Mouse (Mus musculus): ENCODE results near the gene B130006D01Rik.

Gene B130006D01Rik

DNA sequence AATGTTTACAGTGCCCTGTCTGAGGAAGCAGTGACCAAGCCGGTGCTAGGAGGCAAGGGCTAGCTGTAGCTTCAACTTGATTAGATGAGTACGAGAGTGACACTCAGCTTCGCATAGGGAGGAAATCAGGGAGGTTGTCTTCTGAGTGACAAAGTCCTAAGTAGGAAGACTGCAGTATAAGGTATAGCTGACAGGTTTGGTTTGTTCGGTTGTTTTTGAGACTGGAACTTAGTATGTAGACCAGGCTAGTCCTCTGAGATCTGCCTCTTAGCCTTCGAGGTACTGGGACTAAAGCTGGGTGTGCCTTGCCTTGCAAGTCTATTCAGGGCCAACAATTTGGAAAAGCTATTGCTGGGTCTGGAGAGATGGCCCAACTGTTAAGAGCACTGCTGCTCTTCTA lies at the start of gene B130006D01Rik:
B130006D01Rik (plus strand) TSS at position 301 of the 400 bp plus-strand sequence.
- DNase-seq (ENCODE audit: low spot score): no peak

DNA sequence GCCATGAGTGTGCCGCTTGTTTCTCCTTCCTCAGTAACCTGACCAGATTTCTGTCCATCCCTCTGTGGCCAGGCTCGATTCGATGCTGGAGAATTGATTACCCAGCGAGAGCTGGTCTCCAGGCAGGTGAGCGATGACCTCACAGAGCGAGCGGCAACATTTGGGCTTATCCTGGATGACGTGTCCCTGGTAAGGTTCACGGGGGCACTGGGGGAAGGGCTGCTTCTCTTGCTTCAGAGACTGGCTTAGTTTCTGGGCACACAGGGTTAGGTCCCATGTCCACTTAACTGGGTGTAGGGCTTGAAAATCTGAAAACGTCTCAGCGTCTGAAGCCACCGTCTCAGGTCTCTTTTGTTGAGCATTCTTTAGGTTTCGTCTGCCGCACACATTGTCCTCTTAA lies 47.9 kb upstream of the B130006D01Rik start:
- no peak for DNase-seq (ENCODE audit: low spot score)

DNA sequence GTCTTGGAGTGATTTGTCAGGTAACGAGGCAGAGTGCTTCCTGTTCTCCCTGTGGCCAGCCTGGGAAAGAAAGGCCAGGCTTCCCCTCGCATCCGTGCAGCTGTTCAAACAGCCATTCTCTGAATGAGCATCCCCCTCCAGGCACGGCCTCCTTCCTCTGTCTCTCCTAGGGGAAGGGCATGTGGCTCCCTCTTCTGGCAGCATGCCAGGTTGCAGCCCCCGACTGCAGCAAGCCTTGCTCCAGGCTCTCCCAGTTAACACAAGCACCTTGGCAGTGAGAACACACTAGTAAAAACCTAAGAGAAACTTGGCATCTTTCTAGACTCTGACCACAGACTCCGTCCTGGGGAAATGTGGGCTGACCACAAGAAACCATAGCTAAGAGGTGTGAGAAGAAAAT lies 47.1 kb upstream of the B130006D01Rik start:
- peak; percentile 37 for DNase-seq (ENCODE audit: low spot score)

DNA sequence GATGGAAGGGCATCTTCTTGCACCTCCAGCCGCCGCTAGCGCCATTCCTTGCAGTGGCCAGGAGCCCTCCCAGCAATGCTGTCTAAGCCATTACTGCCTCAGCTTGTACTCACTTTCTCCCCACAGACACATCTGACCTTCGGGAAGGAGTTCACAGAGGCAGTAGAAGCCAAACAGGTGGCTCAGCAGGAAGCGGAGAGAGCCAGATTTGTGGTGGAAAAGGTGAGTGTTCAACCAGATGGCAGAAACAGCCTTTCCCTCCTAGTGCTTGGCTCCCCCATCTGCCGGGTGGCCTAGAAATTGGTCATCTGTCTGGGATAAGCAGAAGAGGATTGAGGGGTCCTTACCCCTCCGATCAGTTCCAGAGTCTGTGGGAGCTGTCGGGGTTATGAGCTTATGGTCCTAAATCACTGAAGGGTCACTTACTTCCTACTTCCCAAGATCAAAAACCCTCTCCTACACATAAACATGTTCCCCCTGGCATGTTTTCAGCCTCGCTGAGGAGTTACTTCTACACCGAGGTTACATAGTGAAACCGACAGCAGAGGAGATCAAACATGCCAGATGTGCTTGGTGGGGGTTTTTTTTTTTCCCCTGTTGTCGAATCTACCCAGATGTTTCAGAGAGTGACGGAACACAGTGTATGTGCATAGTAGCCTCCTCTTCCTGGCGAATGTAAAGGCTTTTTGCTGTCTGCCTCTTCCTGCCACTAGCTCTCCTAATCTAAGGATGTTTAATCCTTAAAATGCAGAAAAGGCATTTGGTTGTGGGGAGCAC lies 45.3 kb upstream of the B130006D01Rik start:
- no peak for DNase-seq (ENCODE audit: low spot score)

DNA sequence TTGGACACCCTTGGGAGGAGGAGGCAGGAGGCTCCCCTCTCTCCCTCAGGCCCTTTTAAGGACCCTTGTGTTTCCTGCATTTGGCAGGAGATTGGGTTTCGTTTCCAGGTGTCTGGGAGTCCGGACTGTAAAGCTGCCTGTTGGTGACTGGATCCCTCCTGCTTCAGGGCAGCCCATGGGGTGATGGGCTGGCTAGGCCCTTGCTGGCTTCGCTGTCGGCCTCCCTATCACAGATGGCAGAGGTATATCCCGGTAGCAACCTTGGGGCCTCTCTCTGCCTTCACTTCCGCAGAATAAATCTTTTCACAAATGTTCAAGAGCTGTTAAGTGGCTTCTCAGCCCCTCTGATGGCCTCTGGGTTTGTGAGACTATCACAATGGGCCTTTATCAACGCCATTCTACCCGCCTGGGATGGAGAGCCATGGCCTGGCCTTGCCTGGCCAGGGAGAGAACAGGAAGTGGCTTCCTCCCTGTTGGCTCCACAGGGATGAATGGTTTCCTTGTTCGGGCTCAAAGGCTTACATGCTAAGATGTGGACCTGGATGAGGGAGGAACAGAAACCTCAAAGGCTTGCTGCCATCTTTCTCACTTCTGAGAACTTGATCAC lies 41.3 kb upstream of the B130006D01Rik start:
- DNase-seq (ENCODE audit: low spot score): no peak

DNA sequence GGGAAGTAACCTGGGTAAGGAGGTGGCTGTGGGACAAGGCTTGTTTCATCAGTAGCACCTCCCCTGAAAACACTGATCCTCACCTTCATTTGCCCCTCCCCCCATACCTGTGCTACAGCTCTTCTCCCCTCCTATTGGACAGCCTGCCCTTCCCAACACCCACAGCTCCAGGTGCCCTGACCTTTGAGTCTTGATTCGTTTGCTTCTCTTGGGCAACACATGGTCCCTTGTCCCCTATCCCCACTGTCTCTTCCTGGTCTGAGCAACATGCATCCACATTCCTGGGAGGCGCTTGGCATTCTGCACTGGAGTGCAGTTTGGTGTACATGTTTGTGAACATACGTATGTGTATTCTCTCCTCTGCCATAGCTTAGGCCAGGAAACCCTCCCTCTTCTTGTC lies 40.4 kb upstream of the B130006D01Rik start:
- DNase-seq (ENCODE audit: low spot score): no peak

DNA sequence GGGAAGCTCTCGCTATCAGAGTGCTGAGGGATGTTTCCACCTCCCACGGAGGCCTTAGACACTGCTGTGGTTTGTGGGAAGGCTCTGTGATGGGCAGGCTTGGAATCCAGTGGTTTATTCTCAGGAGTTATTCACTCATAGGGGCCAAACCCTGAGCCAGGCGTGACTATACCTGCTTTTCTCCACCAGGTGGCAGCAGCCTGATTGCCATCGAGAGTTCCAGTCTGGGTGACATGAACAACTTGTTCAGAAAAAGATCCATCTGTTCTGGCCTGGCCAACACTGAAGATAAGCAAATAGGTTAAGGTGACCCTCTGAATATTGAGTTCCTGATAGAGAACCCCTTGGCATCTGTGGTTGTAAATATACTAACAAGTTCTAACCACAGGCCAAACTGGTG lies 37.4 kb upstream of the B130006D01Rik start:
- peak; percentile 50 for DNase-seq (ENCODE audit: low spot score)

DNA sequence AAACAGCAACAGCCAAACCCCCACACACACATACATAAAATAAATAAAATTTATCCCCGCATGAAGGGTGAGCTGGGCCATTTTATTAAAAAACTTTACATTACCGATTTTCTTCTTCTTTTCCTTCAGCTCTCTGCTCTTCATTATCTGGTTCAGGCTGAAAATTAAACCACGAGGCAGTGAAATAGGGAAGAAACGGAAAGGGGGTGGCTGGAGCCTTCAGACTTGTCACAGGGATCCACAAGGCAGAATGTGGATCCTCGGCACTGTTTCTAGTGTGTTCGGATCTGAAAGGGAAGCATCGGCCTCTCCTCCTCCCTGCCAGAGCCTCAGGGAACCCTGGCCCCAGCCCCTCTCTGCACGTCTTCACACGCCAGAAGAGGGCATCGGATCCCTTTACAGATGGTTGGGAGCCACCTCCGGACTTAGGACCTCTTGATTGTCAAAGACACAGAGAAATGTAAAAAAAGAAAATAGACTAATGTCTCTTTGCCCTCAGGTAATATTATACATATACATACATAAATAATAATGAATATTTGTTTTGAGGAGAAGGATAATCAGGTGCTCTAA lies 36.2 kb upstream of the B130006D01Rik start:
- no peak for DNase-seq (ENCODE audit: low spot score)

DNA sequence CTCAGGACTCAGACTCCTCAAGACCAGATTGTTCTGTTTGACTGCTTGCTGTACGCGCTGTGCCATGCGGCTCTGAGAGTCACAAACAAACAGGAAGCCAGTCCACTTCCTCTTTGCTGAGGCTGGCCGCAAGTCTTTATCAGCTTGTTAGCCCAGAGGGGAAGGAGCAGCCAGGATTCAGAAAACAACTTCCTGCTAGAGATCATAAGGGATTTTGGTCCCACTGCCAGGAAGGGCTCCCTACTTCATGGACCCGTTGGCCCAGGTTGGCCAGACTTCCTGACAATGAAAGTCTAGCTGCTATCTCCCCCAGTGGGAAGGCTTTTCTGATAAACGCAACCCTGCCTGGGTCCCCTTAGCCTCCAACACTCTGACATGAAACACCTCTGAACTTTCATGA lies 34.9 kb upstream of the B130006D01Rik start:
- DNase-seq (ENCODE audit: low spot score): no peak

DNA sequence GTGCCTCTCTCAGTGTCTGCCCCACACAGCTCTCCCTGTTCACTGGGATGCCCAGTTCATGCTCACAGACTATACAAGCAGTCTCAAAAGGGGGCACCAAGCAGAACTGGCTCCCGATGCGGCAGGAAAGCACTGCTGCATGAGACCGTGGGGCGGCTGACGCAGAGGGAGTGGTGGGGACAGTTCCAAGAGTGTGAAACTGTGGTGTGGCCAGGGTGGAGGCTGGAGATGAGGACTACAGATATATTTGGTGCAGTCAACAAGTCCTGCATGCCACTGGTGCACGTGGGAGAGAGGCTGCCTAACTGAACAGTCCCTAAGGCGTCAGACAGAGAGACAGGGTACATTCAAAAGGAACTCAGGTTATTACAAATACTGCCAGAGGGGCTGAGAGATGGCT lies 34.4 kb upstream of the B130006D01Rik start:
- DNase-seq (ENCODE audit: low spot score): no peak

DNA sequence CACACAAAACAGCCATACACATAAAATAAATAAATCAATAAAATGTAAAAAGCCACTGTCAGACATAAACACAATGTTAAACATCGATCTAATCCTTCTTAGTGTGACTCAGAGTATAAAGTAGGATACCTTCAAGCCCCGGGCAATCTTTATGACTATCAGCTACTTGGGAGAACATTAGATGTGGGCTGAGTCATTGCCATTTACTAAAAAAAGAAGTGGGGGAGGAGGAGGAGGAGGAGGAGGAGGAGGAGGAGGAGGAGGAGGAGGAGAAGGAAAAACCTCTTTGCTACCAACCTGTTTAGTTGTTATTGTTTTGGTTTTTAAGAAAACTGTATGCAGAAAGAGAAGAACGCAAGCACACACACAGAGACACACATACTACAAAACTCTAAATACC lies 33.8 kb upstream of the B130006D01Rik start:
- no peak for DNase-seq (ENCODE audit: low spot score)

DNA sequence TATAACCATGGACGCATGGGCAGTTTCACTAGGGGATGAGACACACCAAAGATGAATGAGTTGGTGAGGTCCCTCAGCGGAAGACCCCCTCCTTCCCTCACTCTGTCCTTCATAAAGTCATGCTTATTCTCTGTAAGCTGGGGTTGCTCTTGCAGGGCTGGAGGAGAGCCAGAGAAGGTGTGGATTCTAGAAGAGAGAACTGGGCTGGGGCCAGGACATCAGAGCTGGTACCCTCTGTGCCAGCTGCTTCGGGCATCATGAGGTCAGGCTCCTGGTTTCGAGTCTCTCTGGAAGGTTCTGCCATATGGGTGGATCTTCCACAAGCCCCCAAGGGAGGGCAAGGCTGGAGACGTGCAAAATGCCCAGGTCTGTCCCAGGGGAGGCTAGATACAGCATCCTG lies 24.8 kb upstream of the B130006D01Rik start:
- DNase-seq (ENCODE audit: low spot score): no peak

DNA sequence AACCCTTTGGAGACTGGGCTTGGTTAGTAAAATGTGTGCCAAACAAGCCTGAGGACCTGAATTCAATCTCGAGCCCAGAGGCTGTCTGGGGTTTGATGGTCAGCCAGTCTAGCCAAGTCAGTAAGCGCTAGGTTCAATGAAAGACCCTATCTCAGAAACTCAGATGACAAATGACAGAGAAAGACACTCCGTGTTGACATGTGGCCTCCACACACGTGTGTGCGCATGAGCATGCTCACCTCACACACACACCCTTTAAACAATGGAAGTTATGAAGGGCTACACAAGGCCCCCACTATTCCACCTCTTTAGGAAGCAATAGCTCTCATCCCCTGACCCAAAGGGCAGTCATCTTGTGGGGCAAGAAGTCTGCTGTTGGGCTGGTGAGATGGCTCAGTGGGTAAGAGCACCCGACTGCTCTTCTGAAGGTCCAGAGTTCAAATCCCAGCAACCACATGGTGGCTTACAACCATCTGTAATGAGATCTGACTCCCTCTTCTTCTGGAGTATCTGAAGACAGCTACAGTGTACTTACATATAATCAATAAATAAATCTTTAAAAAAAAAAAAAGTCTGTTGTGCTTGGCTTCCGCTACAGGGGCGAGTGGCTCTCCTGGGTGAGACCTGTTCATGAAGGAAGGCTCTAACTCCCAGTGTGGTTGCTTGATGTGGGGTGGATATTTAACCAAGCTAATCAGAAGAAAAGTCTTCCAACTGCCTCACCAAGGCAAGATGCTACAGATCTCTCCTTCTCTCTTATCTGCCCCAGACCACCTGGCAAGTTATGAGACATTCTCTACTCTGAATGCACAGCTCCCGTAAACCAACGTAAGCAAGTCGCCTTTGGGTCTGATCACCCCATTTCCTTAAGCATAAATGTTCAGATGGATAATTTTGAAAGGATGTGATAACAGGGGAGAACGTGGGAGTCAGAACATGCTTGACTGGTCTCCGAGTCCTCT lies 22.3 kb upstream of the B130006D01Rik start:
- no peak for DNase-seq (ENCODE audit: low spot score)

DNA sequence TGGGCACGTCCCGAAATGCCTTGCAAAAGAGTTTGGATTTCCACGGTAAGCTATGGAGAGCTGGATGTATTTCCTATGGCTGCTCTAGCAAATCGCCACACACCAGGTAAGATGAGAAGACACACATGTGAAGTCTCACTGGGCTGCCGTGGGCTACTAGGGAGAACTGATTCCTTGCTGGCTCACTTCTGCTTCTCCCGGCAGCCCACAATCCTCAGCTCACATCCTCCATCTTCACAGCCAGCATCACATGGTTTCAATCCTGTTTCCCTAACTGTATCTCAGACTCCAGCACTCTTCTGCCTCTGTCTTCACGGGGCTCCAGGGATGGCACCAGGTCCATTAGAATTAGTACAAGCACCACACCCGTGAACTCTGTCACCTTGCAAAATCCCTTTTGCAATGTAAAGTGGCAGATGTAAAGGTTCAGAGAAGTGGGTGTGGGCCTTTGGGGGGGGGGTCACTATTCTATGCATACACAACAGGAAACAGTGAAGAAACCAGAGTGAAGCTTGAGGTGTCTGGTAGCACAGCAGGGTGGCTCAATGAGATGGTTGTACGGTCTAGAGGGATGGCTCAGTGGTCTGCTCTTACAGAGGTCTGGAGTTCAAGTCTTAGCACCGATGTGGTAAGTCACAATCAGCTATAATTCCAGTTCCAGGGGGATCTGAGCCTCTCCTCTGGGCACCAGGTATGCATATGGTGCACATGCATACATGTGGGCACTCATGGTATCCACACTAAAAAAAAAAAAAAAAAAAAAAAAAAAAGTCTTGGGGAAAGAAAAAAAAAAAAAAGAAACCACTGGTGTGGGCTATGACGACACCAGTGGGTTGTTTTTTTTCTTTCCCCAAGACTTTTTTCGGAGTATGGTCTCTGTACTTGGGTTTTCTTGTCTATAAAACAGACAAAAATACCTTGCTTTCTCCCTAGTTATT lies 19.1 kb upstream of the B130006D01Rik start:
- DNase-seq (ENCODE audit: low spot score): no peak

DNA sequence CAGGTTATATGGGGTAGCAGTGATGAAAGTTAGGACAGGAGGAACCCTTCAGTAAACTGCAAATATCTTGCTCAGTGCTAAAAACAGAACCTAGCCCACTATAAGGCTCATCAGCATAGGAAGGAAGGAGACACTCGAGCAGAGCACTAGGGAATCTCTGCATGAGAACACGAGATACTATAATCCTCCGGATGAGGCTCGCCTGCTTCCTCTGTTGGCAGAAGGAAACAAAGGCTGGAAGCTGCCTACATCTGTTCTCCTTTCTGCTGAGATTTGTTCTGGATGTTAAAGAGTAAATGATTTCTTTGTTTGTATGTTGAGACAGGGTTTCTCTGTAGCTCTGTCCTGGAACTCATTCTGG lies 18.4 kb upstream of the B130006D01Rik start:
- no peak for DNase-seq (ENCODE audit: low spot score)

DNA sequence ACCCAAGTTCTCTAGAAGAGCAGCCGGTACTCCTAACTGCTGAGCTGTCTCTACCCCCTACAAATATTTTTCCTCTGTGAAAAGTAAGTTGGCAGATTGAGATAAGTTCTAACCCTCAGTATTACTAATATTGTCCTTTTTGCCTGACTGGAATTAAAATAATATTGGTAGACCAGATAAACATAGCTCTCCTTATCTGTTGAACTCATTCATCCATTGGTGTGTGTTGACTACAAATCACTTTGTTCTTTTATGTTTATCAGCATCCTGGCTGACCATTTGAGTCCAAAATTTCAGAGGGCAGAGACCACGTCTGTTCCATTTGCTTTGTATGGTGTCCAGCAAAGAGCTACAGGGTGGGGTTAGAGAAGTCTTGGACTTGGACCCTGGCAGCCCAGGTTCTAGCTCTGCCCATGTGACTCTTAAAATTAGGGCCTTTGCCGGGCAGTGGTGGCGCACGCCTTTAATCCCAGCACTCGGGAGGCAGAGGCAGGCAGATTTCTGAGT lies 13.8 kb upstream of the B130006D01Rik start:
- DNase-seq (ENCODE audit: low spot score): no peak

DNA sequence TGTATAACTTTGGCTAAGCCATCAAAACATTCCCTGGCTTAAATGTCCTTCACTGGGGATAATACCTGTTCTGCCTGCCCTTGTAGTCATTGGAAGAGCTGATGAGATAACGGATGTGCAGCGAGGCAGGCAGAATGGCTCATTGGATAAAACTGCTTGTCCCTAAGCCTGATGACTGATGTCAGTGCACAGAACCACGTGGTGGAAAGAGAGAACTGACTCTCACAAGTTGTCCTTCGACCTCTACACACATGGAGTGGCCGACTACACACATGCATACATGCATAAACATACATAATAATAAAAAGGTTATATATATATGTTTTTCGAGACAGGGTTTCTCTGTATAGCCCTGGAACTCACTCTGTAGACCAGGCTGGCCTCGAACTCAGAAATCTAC lies 12.9 kb upstream of the B130006D01Rik start:
- DNase-seq (ENCODE audit: low spot score): no peak

DNA sequence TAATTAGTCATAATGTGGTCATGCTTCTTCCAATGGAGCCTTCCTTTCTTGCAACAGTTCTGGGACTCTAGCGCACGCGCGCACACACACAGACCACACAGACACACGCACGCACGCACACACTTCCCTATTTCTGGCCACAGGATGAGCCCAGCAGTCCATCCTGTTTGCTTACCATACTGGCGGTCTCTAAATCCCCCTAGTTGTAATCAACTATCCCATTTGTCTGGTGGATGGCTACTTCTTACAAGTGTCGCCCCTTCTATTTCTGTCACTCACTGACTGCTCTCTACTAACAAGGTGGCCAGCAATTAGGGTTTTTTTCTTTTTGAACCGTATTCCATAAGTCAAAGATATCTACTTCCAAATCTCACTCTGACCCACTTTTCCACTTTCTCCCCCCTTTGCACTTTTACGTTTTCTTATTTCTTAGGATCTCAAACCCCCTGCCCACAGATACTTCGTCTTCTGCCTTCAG lies 11.3 kb upstream of the B130006D01Rik start:
- no peak for DNase-seq (ENCODE audit: low spot score)

DNA sequence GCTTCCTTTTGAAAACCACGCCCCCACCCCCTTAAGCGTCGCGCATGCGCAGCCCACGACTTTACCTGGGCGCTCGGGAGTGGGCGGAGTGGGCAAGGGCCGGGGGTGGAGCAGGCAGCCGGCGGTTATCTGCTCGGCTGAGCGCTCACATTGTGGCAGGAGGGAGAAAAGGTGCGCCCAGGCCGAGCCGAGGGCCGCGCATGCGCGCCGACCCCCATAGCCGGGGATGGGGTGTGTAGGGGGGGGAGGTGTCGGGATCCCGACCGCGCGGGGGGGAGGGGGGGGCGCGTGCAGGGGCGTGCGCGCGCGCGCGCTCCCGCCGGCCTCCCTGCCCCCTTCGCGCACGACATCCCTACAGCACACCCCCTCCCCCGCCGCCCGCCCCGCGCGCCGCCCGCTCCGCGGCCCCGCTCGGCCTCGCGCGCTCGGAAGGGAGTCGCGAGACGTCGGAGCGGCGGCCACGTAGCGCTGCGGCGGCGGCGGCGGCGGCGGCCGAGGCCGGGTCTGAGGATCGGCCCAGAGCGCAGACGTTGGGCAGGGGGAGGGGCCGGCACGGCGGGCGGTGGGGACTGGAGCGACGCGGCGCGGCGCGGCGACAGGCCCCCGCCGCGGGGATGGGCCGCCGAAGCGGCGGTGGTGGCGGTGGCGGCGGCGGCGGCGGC lies 10.7 kb upstream of the B130006D01Rik start, which contains the start of gene Zfp652:
Zfp652 (plus strand) TSS at position 111 of the 662 bp plus-strand sequence.
- DNase-seq (ENCODE audit: low spot score): peak; percentile 77

DNA sequence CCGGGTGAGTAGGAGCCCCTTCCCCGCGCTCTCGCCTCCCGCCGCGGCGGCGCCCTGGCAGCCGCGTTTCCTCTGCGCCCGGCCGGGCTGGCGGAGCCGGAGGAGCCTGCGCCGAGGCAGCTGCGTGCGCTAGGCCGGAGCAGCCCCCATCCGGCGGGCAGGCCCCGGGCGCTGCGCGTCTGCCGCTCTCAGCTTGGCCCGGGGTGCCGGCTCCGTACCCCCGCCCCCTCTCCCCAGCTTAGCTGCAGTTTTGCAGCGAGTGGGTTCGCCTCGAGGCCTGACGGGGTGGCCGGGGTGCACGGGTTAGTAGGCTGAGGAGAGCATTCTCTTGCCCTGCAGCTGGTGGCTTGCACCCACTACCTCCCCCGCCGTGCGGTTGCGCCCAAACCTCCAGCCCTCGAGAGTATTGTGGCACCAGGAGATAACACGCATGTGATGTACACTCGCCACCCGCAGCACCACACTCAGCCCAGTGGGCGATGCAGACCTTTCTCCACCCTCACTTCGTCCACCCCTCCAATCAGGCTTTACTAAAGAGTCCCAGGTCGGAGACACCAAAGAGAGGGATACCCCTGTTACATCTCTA lies 10.1 kb upstream of the B130006D01Rik start:
- DNase-seq (ENCODE audit: low spot score): peak; percentile 30

All from ovary, postnatal 10 days (tissue).